Mouse (Mus musculus): Measurements from ENCODE around the gene Hpse.

DNA sequence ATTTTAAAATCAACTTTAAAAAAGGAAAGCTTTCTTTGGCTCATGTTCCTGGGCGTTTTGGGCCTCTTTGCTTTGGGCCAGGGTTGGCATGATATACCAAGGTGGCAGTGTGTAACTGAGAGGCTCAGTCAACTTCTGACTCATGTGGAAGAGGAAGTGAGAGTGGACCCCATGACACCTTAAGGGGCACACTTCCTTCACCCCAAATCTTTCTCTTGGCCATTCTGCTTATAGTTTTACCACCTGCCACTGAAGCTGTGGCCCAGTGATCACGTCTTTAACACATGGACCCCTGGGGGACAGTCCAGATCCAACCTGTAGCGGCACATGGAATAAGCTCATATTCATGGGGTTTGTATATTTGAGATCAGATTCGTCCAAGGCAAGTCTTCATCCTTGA lies 6.5 kb upstream of the Hpse start:
- TF ChIP-seq CTCF (IDR thresholded peaks at IDR 0.05; ENCODE audit: insufficient read depth, low read depth, low read length) (no peak), POLR2A (IDR thresholded peaks at IDR 0.05; ENCODE audit: insufficient read depth, low read depth, low read length) (no peak)

Measured in olfactory bulb, adult 2 months (tissue).